Mouse (Mus musculus) myocyte (in vitro differentiated cells): Measurements from ENCODE around the gene Prkcb.

Experiments
- CEBPB ChIP-seq: IDR thresholded peaks from 2 replicates; pipeline ENCODE4 v1.6.1; 2011; ENCODE audit warnings: mild to moderate bottlenecking, moderate library complexity; ENCODE audit not compliant: poor library complexity, insufficient read depth, severe bottlenecking
- E2F4 ChIP-seq: IDR thresholded peaks from one replicate; pipeline ENCODE4 v1.6.1; 2011; ENCODE audit warnings: mild to moderate bottlenecking, control low read depth, moderate library complexity; ENCODE audit not compliant: insufficient read depth
- MAX ChIP-seq: IDR thresholded peaks from one replicate; pipeline ENCODE4 v1.6.1; 2011; ENCODE audit warnings: low read depth, mild to moderate bottlenecking, control low read depth
- MYOD1 ChIP-seq, 3 experiments: IDR thresholded peaks; one replicate each; pipeline ENCODE4 v1.6.1; 2011; ENCODE audit warnings: control low read depth in 2 of 3, low read depth in 2 of 3, mild to moderate bottlenecking in 2 of 3, moderate library complexity in 1 of 3; ENCODE audit not compliant: insufficient read length in 2 of 3, control insufficient read depth in 1 of 3
- MYOG ChIP-seq, 3 experiments: IDR thresholded peaks; one replicate each; pipeline ENCODE4 v1.6.1; 2011; ENCODE audit warnings: control low read depth in 2 of 3, low read depth in 2 of 3, mild to moderate bottlenecking in 2 of 3; ENCODE audit not compliant: insufficient read length in 2 of 3, control insufficient read depth in 1 of 3, insufficient read depth in 1 of 3
- POLR2A ChIP-seq: IDR thresholded peaks from one replicate; pipeline ENCODE4 v1.6.1; 2011; ENCODE audit warnings: low read depth, mild to moderate bottlenecking, control low read depth, moderate library complexity; ENCODE audit not compliant: insufficient read length
- POLR2AphosphoS2 ChIP-seq: IDR thresholded peaks from one replicate; pipeline ENCODE4 v1.6.1; 2011; ENCODE audit warnings: low read depth, control low read depth; ENCODE audit not compliant: insufficient read length
- SRF ChIP-seq: IDR thresholded peaks from one replicate; pipeline ENCODE4 v1.6.1; 2011; ENCODE audit warnings: low read depth; ENCODE audit not compliant: control insufficient read depth, insufficient read length
- TCF12 ChIP-seq: IDR thresholded peaks from one replicate; pipeline ENCODE4 v1.6.1; 2011; ENCODE audit warnings: mild to moderate bottlenecking, control low read depth; ENCODE audit not compliant: poor library complexity, insufficient read depth, severe bottlenecking
- TCF3 ChIP-seq: IDR thresholded peaks from one replicate; pipeline ENCODE4 v1.6.1; 2011; ENCODE audit warnings: low read depth, control low read depth; ENCODE audit not compliant: insufficient read length
- USF1 ChIP-seq: IDR thresholded peaks from one replicate; pipeline ENCODE4 v1.6.1; 2011; ENCODE audit warnings: low read depth, mild to moderate bottlenecking, control low read depth, moderate library complexity

- TF ChIP-seq POLR2A (no peak), MAX (no peak), E2F4 (no peak), CEBPB (0 out of 2 replicates have a peak, but pooled peaks have one; percentile 58), POLR2AphosphoS2 (no peak), MYOD1 (IDR thresholded peaks at IDR 0.05; ENCODE audit: control insufficient read depth in 1 of 3, insufficient read length in 2 of 3, low read depth in 2 of 3) (no peak), MYOG (IDR thresholded peaks at IDR 0.05; ENCODE audit: control insufficient read depth in 1 of 3, insufficient read depth in 1 of 3, insufficient read length in 2 of 3, low read depth in 2 of 3) (no peak), TCF12 (no peak), USF1 (no peak), SRF (no peak), TCF3 (no peak)
Measured at GRCm38 (mm10) chr7:122410873-122411272, 122.3 kb downstream of the Prkcb start.
